Mouse (Mus musculus): ENCODE measurements around the gene Vmn1r100. TPM values are rescaled to one million over a fixed set of nuclear protein-coding genes. Genes with fewer than 3 reads are reported as not detected.
"Not testable (repeated sequence)": the region's sequence is repeated elsewhere in the genome, so short reads cannot be mapped to it uniquely, and the experiment has no call there.

The Vmn1r100 gene
- polyA plus RNA-seq (2016; fragmentation: Nextera tagmentation; extraction: Ambion mirVana) = not detected in 2 replicates

- H3K27ac ChIP-seq; H3K4me2 ChIP-seq (replicated peaks); H3K36me3 ChIP-seq; H3K9me3 ChIP-seq; H3K4me1 ChIP-seq; ATAC-seq (ENCODE audit: insufficient number of reproducible peaks, insufficient read depth, low FRiP score, low TSS enrichment); H3K4me3 ChIP-seq; H3K27me3 ChIP-seq; H3K9ac ChIP-seq: not testable (repeated sequence)
- WGBS = no CpG with 5 or more reads among the region's 3 CpGs
Measured at GRCm38 (mm10) chr7:20417642-20418041, at the start of gene Vmn1r100. Gene Vmn1r100, plus strand, starts transcription at chr7:20417942.

GRCm38 (mm10) chr7:20375310-20375709 is 42.4 kb upstream of the Vmn1r100 start, which contains the start of gene Gm5728:
Gene Gm5728, minus strand, starts transcription at chr7:20375410.
- H3K9ac ChIP-seq; ATAC-seq (ENCODE audit: insufficient number of reproducible peaks, insufficient read depth, low FRiP score, low TSS enrichment); H3K9me3 ChIP-seq; H3K4me2 ChIP-seq (replicated peaks); H3K4me1 ChIP-seq; H3K27ac ChIP-seq; H3K36me3 ChIP-seq; H3K27me3 ChIP-seq; H3K4me3 ChIP-seq: not testable (repeated sequence)
- no CpG with 5 or more reads among the region's 1 CpGs for WGBS

GRCm38 (mm10) chr7:20442493-20442892 is 24.8 kb downstream of the Vmn1r100 start, which contains the start of gene Vmn1r101:
Gene Vmn1r101, minus strand, starts transcription at chr7:20442593.
- not testable (repeated sequence) for H3K4me2 ChIP-seq (replicated peaks); H3K27me3 ChIP-seq; H3K27ac ChIP-seq; H3K9ac ChIP-seq; H3K36me3 ChIP-seq; H3K9me3 ChIP-seq; H3K4me1 ChIP-seq; ATAC-seq (ENCODE audit: insufficient number of reproducible peaks, insufficient read depth, low FRiP score, low TSS enrichment); H3K4me3 ChIP-seq
- no CpG with 5 or more reads among the region's 2 CpGs for WGBS

Other genes with a start within 250 kb of the Vmn1r100 start
- not detected in 2 replicates for gene Vmn1r94, start 249.6 kb upstream of the Vmn1r100 start, polyA plus RNA-seq (2016; fragmentation: Nextera tagmentation; extraction: Ambion mirVana)
- not detected in 2 replicates for gene Vmn1r95, start 224.2 kb upstream of the Vmn1r100 start, polyA plus RNA-seq (2016; fragmentation: Nextera tagmentation; extraction: Ambion mirVana)
- not detected in 2 replicates for gene Gm6164, start 212.3 kb upstream of the Vmn1r100 start, polyA plus RNA-seq (2016; fragmentation: Nextera tagmentation; extraction: Ambion mirVana)
- not detected in 2 replicates for gene Gm4498, start 184.1 kb upstream of the Vmn1r100 start, polyA plus RNA-seq (2016; fragmentation: Nextera tagmentation; extraction: Ambion mirVana)
- not detected in 2 replicates for gene Gm5890, start 155.1 kb upstream of the Vmn1r100 start, polyA plus RNA-seq (2016; fragmentation: Nextera tagmentation; extraction: Ambion mirVana)
- gene Gm4133, start 83.9 kb upstream of the Vmn1r100 start, polyA plus RNA-seq (2016; fragmentation: Nextera tagmentation; extraction: Ambion mirVana) = not detected in 2 replicates
- gene Gm5728, start 42.5 kb upstream of the Vmn1r100 start, polyA plus RNA-seq (2016; fragmentation: Nextera tagmentation; extraction: Ambion mirVana) = not detected in 2 replicates
- gene Vmn1r101, start 24.7 kb downstream of the Vmn1r100 start, polyA plus RNA-seq (2016; fragmentation: Nextera tagmentation; extraction: Ambion mirVana) = not detected in 2 replicates
- not detected in 2 replicates for gene Gm10670, start 57.0 kb downstream of the Vmn1r100 start, polyA plus RNA-seq (2016; fragmentation: Nextera tagmentation; extraction: Ambion mirVana)
- gene Vmn1r103, start 92.6 kb downstream of the Vmn1r100 start, polyA plus RNA-seq (2016; fragmentation: Nextera tagmentation; extraction: Ambion mirVana) = not detected in 2 replicates
- gene Vmn1r104, start 115.9 kb downstream of the Vmn1r100 start, polyA plus RNA-seq (2016; fragmentation: Nextera tagmentation; extraction: Ambion mirVana) = not detected in 2 replicates
- gene Gm5726, start 127.8 kb downstream of the Vmn1r100 start, polyA plus RNA-seq (2016; fragmentation: Nextera tagmentation; extraction: Ambion mirVana) = not detected in 2 replicates
- not detected in 2 replicates for gene Gm4141, start 158.3 kb downstream of the Vmn1r100 start, polyA plus RNA-seq (2016; fragmentation: Nextera tagmentation; extraction: Ambion mirVana)
- gene Gm4513, start 181.1 kb downstream of the Vmn1r100 start, polyA plus RNA-seq (2016; fragmentation: Nextera tagmentation; extraction: Ambion mirVana) = not detected in 2 replicates

Measured in embryonic facial prominence, embryonic 12.5 days (tissue).